Mouse (Mus musculus) forebrain, embryonic 12.5 days (tissue): ENCODE measurements at regions not wholly inside any gene's neighbourhood (a gene's known extent, or its start where the extent isn't known, plus 50 kb on each side); places are given as distances from the start of the nearest gene placed in this dataset.

Experiments used
- ATAC-seq: fragments of 200-750 bp; cut with Nextera tagmentation; 2 replicates; pipeline ENCODE4 v1.8.0; 2017; ENCODE audit warnings: moderate TSS enrichment; ENCODE audit not compliant: low FRiP score
- H3K27ac ChIP-seq: fragments of 300-500 bp; sonication (generic); 2 replicates; pipeline ENCODE4 v1.5.1; 2016; ENCODE audit warnings: mild to moderate bottlenecking
- H3K27me3 ChIP-seq: fragments of 300-500 bp; sonication (generic); 2 replicates; pipeline ENCODE4 v1.6.1; 2016; ENCODE audit warnings: mild to moderate bottlenecking
- H3K36me3 ChIP-seq: fragments of 300-500 bp; sonication (generic); replicated peaks from 2 replicates; pipeline ENCODE4 v1.6.1; 2016; ENCODE audit warnings: mild to moderate bottlenecking
- H3K4me1 ChIP-seq: fragments of 300-500 bp; sonication (generic); 2 replicates; pipeline ENCODE4 v1.6.1; 2016
- H3K4me2 ChIP-seq: fragments of 300-500 bp; sonication (generic); 2 replicates; pipeline ENCODE4 v1.6.1; 2016; ENCODE audit warnings: mild to moderate bottlenecking, moderate library complexity
- H3K4me3 ChIP-seq: fragments of 300-500 bp; sonication (generic); replicated peaks from 2 replicates; pipeline ENCODE4 v1.5.1; 2016; ENCODE audit warnings: mild to moderate bottlenecking
- H3K9ac ChIP-seq: fragments of 300-500 bp; sonication (generic); 2 replicates; pipeline ENCODE4 v1.6.1; 2016; ENCODE audit warnings: mild to moderate bottlenecking
- H3K9me3 ChIP-seq: fragments of 300-500 bp; sonication (generic); 2 replicates; pipeline ENCODE4 v1.6.1; 2016
- WGBS: fragments of 180-500 bp; shearing (Covaris S2); methylation state at CpG from one replicate; pipeline ENCODE4 v1.1.7; 2016; 5-methylcytosine and 5-hydroxymethylcytosine counted together

DNA sequence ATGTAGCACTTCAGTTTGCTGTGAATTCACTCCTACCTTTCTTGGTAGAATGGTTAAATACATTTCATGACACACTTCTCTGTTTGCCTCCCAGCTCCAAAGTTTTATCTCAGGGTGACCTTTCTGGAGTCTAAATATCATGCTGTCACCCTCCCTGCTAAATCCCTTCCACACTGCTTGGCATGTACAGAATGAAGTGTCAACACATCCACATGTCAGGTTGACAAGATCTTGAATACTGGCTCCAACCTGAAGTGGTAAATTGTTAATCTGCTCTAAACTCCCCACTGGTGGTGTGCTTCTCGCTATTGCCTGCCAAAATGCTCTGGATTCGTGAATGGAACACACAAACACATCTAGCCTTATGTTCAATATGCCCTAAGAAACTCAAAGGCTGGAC is 451.9 kb upstream of the Gm26657 start:
- no peak overlapping the region for H3K27ac ChIP-seq

DNA sequence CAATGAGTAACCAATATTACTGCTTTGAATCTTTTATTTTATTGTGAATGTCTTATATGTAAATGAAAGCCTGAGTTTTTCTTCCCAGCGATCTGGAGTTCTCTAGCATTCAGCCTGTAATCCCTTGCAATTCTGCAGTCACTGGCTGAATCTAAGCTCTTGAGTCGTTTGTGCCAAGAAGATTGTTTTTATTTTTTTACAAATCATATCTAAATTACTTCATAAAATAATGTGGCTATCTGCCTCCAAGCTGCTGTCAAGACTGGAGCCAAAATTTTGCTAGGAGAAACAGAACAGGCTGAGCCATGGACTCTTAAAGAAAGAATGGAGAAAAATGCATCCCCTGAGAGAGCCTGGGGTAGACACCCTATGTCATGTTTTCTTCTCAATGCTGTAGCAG is 455.4 kb upstream of the Gm26657 start:
- Histone ChIP-seq H3K4me2 (no peak overlapping the region), H3K4me3 (no peak overlapping the region), H3K9ac (no peak overlapping the region), H3K4me1 (no peaks in the 10 kb centered on the region), H3K36me3 (no peaks in the 10 kb centered on the region), H3K27ac (no peak overlapping the region), H3K9me3 (no peaks in the 10 kb centered on the region), H3K27me3 (no peaks in the 10 kb centered on the region)
- WGBS = 65% methylated on average over 2 of the region's 2 CpGs
- no peak for ATAC-seq

More for the DNA sequence above, 451.9 kb upstream of the Gm26657 start:
- H3K9ac ChIP-seq = no peak overlapping the region
- no peaks in the 10 kb centered on the region for H3K36me3 ChIP-seq
- H3K4me1 ChIP-seq = no peaks in the 10 kb centered on the region
- H3K4me3 ChIP-seq = no peak overlapping the region
- H3K9me3 ChIP-seq = no peaks in the 10 kb centered on the region
- no peak for ATAC-seq
- H3K27me3 ChIP-seq = no peaks in the 10 kb centered on the region
- no peak overlapping the region for H3K4me2 ChIP-seq
- WGBS = 69% methylated on average over 2 of the region's 2 CpGs

DNA sequence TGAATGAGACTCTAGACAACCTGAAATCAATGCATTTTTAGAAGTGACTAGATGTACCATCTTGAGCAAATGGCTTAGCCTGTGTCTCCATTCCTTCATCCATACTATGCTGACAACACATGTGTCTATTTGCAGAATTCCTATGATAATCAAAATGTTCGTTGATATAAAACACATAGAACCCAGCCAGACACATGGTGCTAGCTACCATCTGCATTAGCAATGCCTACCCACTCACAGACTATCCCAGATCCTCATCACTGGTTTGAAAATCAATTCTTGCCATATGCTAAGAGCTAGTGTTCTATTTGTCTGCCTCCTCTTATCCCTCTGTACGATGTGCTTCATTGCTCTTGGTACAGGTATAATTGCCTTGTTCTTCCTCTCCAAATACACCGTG is 464.0 kb upstream of the Gm26657 start:
- no peaks in the 10 kb centered on the region for H3K27me3 ChIP-seq
- H3K36me3 ChIP-seq = no peaks in the 10 kb centered on the region
- no peak overlapping the region for H3K4me2 ChIP-seq
- ATAC-seq = no peak
- H3K4me3 ChIP-seq = no peak overlapping the region
- H3K9me3 ChIP-seq = no peaks in the 10 kb centered on the region
- no peaks in the 10 kb centered on the region for H3K4me1 ChIP-seq
- H3K27ac ChIP-seq = no peak overlapping the region
- WGBS = 75% methylated on average over 3 of the region's 3 CpGs
- H3K9ac ChIP-seq = no peak overlapping the region

DNA sequence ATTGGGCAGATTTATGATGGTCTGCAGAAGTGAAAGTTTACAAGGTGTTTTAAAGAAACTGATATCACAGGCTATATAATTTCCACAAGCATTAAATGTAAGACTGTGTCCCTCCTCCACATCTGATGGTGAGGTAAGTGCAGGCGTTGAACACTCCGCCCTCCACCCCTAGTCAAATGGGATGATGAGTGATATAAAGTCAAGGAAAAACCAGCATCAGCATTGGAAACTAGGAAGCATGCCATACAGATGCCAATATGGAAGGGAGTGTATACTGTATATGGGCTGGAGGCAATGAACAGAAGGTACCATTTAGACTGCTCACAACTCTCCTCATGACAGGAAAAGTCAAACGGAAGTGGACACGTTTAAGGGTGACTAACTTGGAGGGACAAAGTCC is 468.5 kb upstream of the Gm26657 start:
- H3K4me3 ChIP-seq = no peak overlapping the region
- no peak overlapping the region for H3K9ac ChIP-seq
- 94% methylated on average over 4 of the region's 4 CpGs for WGBS
- H3K4me1 ChIP-seq = no peaks in the 10 kb centered on the region
- ATAC-seq = no peak
- no peaks in the 10 kb centered on the region for H3K27me3 ChIP-seq
- H3K36me3 ChIP-seq = no peaks in the 10 kb centered on the region
- no peak overlapping the region for H3K4me2 ChIP-seq
- no peaks in the 10 kb centered on the region for H3K9me3 ChIP-seq
- no peak overlapping the region for H3K27ac ChIP-seq

DNA sequence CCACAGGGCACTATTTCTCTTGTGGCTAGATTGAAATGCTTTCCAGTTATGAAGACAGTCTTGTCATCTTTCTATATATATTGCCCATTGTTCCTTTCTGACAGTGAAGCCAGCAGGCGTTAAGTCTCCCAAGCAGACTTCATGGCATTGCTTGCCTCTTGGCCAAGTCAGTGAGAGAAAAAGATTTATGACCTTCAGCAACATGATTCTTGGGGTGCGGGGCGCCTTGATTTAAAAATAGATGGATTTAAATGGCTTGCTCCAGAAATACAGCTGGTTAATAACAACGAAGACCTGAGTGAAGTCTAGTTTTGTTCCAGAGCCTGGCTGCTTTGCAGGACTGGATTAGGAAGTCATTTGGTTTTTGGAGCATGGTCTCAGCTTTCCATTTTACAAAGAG is 475.2 kb upstream of the Gm26657 start:
- Histone ChIP-seq H3K4me2 (no peak overlapping the region), H3K9me3 (no peaks in the 10 kb centered on the region), H3K9ac (no peak overlapping the region), H3K36me3 (no peaks in the 10 kb centered on the region), H3K27me3 (no peaks in the 10 kb centered on the region), H3K4me1 (no peaks in the 10 kb centered on the region), H3K27ac (no peak overlapping the region), H3K4me3 (no peak overlapping the region)
- no peak for ATAC-seq
- 91% methylated on average over 4 of the region's 4 CpGs for WGBS

DNA sequence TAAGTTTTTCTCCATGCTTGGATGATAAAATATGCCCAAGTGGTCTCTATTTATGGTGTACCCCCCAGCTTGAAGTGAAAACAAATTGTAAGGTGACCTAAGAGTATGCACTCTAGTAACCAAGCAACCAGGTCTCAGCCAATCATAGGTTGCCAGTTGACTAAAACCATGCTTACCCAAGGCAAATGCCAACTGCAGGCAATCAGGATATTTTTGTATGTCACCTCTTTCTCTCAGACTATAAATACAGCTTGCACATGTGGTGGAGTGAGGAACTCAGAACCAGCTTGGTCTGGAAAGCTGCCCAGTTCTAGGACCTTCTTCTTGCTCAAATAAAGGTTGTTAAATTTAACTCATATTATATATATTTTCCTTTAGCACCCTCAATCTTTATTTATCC is 476.0 kb upstream of the Gm26657 start:
- H3K4me1 ChIP-seq = no peaks in the 10 kb centered on the region
- no peaks in the 10 kb centered on the region for H3K36me3 ChIP-seq
- H3K27ac ChIP-seq = no peak overlapping the region
- no peak overlapping the region for H3K4me3 ChIP-seq
- no peaks in the 10 kb centered on the region for H3K27me3 ChIP-seq
- no peak for ATAC-seq
- no peak overlapping the region for H3K9ac ChIP-seq
- H3K9me3 ChIP-seq = no peaks in the 10 kb centered on the region
- H3K4me2 ChIP-seq = no peak overlapping the region

DNA sequence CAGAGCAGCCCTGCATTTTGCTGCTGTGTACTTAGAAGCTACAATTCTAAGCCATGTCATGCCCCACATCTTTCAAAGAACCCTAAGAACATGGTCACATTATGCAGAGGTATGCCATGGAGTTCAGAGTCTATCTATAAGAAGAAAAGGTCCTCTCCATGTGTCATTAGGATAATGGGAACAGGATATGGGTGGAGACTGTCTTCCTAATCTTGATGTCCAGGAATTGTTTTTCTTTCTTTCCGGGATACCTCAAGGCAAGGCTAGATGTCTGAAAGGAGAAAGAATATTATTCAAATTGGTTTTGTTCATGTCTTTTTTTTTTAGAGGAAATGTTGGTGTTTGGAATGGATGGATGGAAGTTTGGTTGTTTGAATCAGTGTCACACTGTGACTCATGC is 477.3 kb upstream of the Gm26657 start:
- Histone ChIP-seq H3K4me3 (no peak overlapping the region), H3K36me3 (no peaks in the 10 kb centered on the region), H3K9me3 (no peaks in the 10 kb centered on the region), H3K27ac (no peak overlapping the region), H3K4me1 (no peaks in the 10 kb centered on the region), H3K4me2 (no peak overlapping the region), H3K9ac (no peak overlapping the region), H3K27me3 (no peaks in the 10 kb centered on the region)
- WGBS = 80% methylated on average over 1 of the region's 1 CpGs
- ATAC-seq = no peak

DNA sequence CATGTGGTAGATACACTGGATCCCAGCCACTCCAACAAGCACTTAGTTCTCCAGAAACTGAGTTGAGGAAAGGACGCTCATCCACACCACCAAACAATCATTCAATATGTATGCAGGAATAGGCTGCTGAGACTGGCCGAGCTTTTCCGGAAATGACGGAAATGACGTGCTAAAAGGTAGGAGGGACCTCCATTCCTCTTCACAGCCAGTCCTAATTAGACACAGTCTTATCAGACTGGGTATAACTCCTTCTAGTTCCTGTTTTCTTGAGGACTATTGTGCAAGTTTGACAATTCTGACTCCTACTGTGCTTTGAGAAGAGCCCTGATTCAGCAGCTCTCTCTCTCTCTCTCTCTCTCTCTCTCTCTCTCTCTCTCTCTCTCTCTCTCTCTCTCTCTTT is 477.9 kb upstream of the Gm26657 start:
- ATAC-seq = no peak
- Histone ChIP-seq H3K4me3 (no peak overlapping the region), H3K4me2 (no peak overlapping the region), H3K9me3 (no peaks in the 10 kb centered on the region), H3K36me3 (no peaks in the 10 kb centered on the region), H3K9ac (no peak overlapping the region), H3K27me3 (no peaks in the 10 kb centered on the region), H3K4me1 (no peaks in the 10 kb centered on the region), H3K27ac (no peak overlapping the region)
- WGBS = 86% methylated on average over 5 of the region's 5 CpGs

DNA sequence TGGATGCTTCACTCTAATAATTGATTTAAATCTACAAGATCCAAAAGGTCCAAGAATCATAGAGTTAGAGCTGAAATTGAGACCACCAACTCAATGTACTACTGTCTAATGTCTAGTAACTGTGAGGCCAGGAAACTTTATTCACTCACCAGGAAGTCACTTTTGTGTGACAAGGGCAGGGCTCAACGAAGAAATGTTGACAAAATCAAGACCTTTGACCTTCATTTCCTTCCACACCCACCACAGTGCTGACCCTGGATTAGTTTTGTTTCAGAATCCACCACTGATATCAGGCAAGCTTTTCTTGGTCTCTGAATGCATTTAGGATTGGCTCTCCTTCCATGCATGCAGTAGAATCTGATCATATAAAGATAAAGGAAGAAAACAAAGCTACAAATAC is 487.5 kb upstream of the Gm26657 start:
- Histone ChIP-seq H3K4me3 (no peak overlapping the region), H3K36me3 (no peaks in the 10 kb centered on the region), H3K27me3 (no peaks in the 10 kb centered on the region), H3K27ac (no peak overlapping the region), H3K4me2 (no peak overlapping the region), H3K9me3 (no peaks in the 10 kb centered on the region), H3K4me1 (no peaks in the 10 kb centered on the region), H3K9ac (no peak overlapping the region)
- no peak for ATAC-seq
- 46% methylated on average over 1 of the region's 1 CpGs for WGBS

DNA sequence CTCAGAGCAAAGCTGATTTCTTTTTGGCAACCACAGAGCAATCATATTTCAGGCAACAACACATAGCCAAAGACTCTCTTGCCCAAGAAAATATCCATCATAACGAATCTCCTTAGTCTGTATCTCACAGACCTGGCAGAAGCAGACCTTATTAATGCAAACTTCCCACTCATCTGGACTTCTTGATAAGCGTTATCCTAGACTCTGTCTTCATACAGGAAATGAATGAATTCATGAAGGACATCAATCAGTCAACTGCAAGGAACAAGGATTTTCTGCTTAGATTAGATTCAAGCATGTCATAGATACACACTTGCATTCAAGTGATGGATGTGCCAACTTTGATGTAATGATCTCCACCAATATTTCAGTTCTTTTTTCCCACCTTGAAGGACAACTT is 488.1 kb upstream of the Gm26657 start:
- no peaks in the 10 kb centered on the region for H3K4me1 ChIP-seq
- H3K4me3 ChIP-seq = no peak overlapping the region
- no peak overlapping the region for H3K27ac ChIP-seq
- no peaks in the 10 kb centered on the region for H3K9me3 ChIP-seq
- no peak overlapping the region for H3K9ac ChIP-seq
- ATAC-seq = no peak
- H3K27me3 ChIP-seq = no peaks in the 10 kb centered on the region
- no peaks in the 10 kb centered on the region for H3K36me3 ChIP-seq
- no peak overlapping the region for H3K4me2 ChIP-seq
- WGBS = 82% methylated on average over 2 of the region's 2 CpGs

DNA sequence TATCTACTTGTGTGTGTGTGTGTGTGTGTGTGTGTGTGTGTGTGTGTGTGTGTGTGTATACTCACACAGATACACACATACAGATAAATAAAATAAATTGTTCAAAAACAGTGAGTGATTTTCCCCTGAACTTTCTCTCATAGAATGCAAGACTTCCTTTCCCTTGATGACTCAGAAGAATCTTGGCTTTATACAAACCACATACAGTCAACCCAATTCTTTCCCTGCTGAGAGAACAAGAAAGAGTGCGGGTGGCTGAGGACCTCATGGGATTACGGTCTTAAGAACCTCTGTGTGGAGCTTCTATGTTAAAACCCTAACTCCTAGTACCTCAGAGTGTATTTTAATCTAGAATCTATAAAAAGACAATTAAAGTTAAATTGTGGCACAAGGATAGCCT is 489.3 kb upstream of the Gm26657 start:
- Histone ChIP-seq H3K27me3 (no peaks in the 10 kb centered on the region), H3K4me2 (no peak overlapping the region), H3K4me1 (no peaks in the 10 kb centered on the region), H3K36me3 (no peaks in the 10 kb centered on the region), H3K9ac (no peak overlapping the region), H3K4me3 (no peak overlapping the region), H3K27ac (no peak overlapping the region), H3K9me3 (no peaks in the 10 kb centered on the region)
- no peak for ATAC-seq
- WGBS = 91% methylated on average over 2 of the region's 2 CpGs

DNA sequence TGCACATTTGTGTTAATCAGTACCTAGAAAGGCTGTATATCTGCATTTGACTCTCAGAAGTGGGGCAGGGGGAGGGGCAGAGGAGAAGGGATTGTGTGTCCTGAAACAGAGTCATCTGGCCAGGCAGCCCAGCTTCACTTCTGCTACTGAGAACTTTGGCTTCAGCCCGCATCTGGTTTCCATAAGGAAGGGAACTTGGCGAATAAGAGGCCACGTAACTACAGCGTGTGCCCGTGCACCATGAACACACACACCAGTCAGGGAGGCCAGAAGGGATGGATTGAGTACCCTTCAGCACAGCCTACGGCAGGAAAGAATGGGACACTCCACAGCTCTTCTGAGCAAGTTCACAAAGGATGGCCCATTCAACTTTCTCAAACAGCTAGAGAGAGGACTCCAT is 496.0 kb upstream of the Gm26657 start:
- H3K36me3 ChIP-seq = no peaks in the 10 kb centered on the region
- no peak overlapping the region for H3K27ac ChIP-seq
- ATAC-seq = no peak
- no peaks in the 10 kb centered on the region for H3K27me3 ChIP-seq
- H3K4me1 ChIP-seq = no peaks in the 10 kb centered on the region
- no peak overlapping the region for H3K4me3 ChIP-seq
- H3K9me3 ChIP-seq = no peaks in the 10 kb centered on the region
- H3K4me2 ChIP-seq = no peak overlapping the region
- no peak overlapping the region for H3K9ac ChIP-seq
- 78% methylated on average over 6 of the region's 6 CpGs for WGBS

DNA sequence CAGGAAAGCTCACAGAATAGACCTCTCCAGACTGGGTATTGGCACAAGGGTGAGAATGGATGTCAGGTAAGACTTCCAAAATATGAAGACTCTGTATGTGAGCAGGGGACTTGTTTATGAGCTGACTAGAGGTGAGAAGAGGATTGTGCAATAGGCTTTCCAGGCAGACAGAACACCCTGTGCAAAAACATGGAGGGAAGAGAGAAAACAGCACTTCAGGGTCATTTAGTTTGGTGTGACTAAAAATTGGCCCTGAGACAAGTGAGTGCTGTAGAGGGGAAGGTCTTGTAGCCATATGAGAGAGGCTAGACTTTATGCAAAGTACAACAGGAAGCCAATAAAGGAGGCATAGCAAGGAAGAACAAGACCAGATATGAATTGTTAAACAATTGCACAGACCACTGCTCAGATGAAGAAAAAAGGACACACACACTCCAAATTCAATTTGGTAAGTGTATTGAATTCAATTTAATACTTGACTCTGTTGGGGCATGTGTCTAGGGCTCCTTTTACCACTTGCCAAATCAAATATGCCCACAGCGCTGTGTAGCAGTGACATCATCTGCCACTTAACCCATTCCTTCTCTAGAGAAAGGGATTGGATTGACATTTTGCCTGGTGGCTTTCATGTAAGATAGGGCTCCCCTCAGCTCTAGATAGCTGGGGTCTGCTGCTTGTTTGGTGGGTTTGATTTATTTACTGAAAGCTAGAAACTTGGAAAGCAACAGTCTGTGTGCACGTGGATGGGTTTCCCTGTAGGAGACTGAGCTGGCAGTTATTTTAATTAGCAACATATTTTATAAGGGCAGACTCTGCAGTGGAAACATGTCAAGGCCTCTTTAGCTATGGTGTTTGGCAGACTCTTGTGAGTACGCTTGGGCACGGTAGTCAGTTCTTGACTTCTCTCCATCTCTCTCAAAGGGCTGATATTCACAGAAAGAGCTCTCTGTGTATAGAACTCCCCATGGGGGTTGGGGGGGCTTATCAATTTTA is 501.1 kb upstream of the Gm26657 start:
- Histone ChIP-seq H3K4me2 (no peak overlapping the region), H3K9me3 (no peaks in the 10 kb centered on the region), H3K4me1 (no peaks in the 10 kb centered on the region), H3K27ac (no peak overlapping the region), H3K9ac (no peak overlapping the region), H3K4me3 (no peak overlapping the region), H3K36me3 (no peaks in the 10 kb centered on the region), H3K27me3 (no peaks in the 10 kb centered on the region)
- no peak for ATAC-seq
- WGBS = 91% methylated on average over 4 of the region's 4 CpGs
